Mouse (Mus musculus) C2C12 (cell line): ENCODE results near the gene Hsf4.

Experiments used
- CTCF ChIP-seq: IDR thresholded peaks from one replicate; pipeline ENCODE4 v1.5.1; 2011; ENCODE audit not compliant: control insufficient read depth, insufficient read depth, insufficient read length
- MAX ChIP-seq: IDR thresholded peaks from one replicate; pipeline ENCODE4 v1.6.1; 2011; ENCODE audit warnings: mild to moderate bottlenecking, control low read depth

- TF ChIP-seq CTCF (no peak), MAX (no peak)
These were observed 9.1 kb upstream of the Hsf4 start for GRCm38 (mm10) chr8:105260371-105261099.
